Mouse (Mus musculus) urinary bladder, postnatal 25 days (tissue): ENCODE measurements around the gene Zfp185.
"Not testable (repeated sequence)": the region's sequence is repeated elsewhere in the genome, so short reads cannot be mapped to it uniquely, and the experiment has no call there.

Source experiments
- DNase-seq: peaks from one replicate; pipeline ENCODE4 v3.0.0; 2022; ENCODE audit warnings: low spot score

The Zfp185 gene

DNA sequence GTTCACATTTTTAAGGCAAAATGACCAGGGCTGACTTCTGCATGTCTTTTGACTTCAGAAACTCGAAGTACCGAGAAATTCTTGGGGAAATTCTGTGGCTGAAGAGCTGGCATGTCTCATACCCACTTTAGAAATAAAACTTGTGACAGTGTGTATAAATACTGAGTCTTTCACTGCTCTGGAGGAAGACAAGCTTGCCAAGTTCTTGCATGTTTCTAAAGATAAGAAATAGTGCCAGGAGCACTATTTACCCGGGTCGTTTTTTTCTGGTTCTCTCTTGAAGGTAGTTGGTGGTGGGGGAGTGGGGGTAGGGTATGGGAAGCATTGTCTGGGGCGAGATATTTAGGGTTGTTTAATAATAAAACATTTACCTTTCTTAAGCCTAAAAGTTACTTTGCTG, 75.2 kb downstream of the Zfp185 start:
- DNase-seq = no peak

DNA sequence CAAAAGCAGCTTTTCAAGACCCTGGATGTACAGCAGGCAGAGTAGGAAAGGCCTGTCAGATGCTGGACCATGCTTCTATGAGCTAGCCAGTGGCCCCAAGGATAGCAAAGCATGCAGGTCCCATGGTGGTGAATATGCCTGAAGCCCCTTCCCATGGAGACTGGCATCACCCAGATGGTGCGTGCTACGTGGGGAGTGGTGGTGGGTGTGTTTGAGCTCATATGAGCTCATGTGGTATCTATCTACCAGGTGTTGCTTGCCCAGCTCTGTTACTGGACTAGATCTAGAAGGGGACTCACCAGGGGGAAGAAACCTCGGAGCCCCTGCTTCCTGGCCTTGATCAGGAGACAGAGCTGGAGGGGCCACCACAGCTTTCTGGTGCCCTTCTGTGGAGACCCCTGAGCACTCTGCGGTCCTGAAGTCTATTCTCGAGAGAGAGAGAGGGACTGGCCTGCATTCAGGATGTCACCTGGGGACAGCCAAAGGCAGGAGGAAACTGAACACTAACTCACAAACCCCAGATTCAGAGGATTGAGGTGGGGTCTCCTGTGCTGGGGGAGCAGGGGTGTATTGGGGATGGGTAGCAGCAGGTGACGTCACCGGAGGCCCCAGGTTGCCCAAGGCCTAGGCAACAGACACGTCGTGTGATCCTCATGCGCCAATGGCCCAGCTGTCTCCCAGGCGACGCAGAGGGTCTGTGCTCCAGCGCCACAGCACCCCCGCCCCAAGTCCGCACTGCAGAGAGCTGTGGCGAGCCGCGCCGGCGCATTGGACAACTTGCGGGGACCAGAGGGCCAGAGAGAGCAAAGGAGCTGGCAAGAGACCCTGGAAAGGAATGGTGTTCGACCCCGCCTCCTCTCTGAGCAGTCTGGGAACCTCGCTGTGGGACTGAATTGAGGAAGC, 76.6 kb downstream of the Zfp185 start:
- DNase-seq = no peak

DNA sequence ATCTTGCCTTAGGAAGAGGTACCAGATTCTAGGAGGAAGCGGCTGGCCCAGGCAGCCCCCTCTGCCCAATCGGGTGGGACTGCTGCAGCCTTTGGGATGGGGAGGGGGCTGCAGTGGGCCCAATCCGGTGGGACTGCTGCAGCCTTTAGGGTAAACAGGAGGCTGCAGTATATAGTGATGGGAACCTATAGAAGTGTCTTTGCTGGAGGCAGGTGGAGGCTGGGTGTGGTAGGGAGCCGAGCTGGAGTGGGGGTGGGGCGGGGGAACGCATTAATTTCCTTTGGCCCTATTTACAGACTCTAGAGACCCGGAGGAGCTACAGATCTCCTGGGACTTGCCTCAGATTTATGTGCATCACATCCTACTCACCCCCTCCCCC, 77.3 kb downstream of the Zfp185 start, which contains the start of gene Pnma3:
Pnma3 (plus strand) TSS at position 373 of the 379 bp plus-strand sequence.
- DNase-seq = no peak

DNA sequence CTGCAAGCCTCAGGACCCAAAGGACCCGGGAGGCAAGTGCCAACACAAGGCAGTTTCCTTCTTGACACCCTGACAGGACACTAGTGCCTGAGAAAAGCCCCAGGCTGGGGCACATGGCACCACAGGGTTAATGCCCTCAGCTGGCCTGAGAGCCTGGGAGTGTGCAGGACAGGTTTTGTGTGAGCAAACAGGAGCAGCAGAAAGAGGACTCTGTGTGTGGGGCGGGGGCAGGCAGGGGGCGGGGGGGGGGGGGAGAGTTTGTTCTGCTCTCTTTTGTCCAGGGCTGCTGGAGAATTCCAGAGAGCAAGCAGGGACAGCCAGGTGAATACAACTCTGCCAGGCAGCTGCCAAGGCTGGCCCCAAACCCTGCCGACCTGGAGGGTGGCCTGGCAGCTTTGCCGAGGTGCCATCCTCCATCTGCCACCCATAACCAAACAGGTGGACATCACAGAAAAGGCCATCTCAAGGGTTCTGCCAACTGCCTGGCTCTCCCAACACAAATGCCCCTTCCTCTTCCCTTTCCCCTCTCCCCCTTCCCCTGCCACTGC, 79.7 kb downstream of the Zfp185 start:
- not testable (repeated sequence) for DNase-seq
